Mouse (Mus musculus): ENCODE measurements around the gene Ip6k1.

GRCm38 (mm10) chr9:107968531-107968930 is 33.8 kb upstream of the Ip6k1 start:
- TF ChIP-seq CTCF (IDR thresholded peaks at IDR 0.05; ENCODE audit: low read depth), result no peak
- TF ChIP-seq EP300 (IDR thresholded peaks at IDR 0.05; ENCODE audit: low read depth), result no peak
